12 mouse cellular contexts compared by ENCODE assay signal in genomic region chr11:78807341-78808108, GRCm38 (mm10). TPM values are rescaled to one million over a fixed set of nuclear protein-coding genes. Genes with fewer than 3 reads are reported as not detected.
DNase-seq lines count a peak whose midpoint lies in the region; ATAC-seq and TF ChIP-seq lines count a peak whose summit lies in the region.
"Had no signal": no experiment of that assay in that cellular context is flagged by ENCODE, and none has a peak within 500 bp of the region (broad histone marks: within the 10 kb centered on the region; RNA-seq: fewer than 3 reads in every experiment).

No protein-coding gene starts in this region.

- H3K4me1 ChIP-seq in lung, postnatal 0 days (ENCODE audit: insufficient read depth, low read depth, low read length), result no peaks in the 10 kb centered on the region

- no peaks in the 10 kb centered on the region for H3K9me3 ChIP-seq in lung, postnatal 0 days (ENCODE audit: low read length)
- H3K9me3 ChIP-seq: G1E had no signal

- no peak for TF ChIP-seq EP300 in lung, postnatal 0 days (IDR thresholded peaks at IDR 0.05)

- WGBS in lung, postnatal 0 days, result 48% methylated on average over 6 of the region's 6 CpGs

- H3K27ac ChIP-seq in lung, postnatal 0 days (ENCODE audit: low read length), result no peak overlapping the region

- H3K9ac ChIP-seq in lung, postnatal 0 days (replicated peaks; ENCODE audit: low read depth), result no peak overlapping the region

- no peak for ATAC-seq in lung, postnatal 0 days
- peak; percentile 62; the same call in 1 of the 2 replicates for ATAC-seq in monocyte, adult 5-6 weeks (replicated peaks; ENCODE audit: insufficient number of reproducible peaks, low FRiP score, low TSS enrichment, poor library complexity, severe bottlenecking)

- no peaks in the 10 kb centered on the region for H3K36me3 ChIP-seq in lung, postnatal 0 days (ENCODE audit: insufficient read depth, low read length)
- H3K36me3 ChIP-seq: G1E had no signal

- no peak for TF ChIP-seq CTCF in lung, postnatal 0 days (IDR thresholded peaks at IDR 0.05)
- no peak for TF ChIP-seq CTCF in brain, embryonic 14.5 days (IDR thresholded peaks at IDR 0.05; ENCODE audit: borderline replicate concordance, extremely low read depth, insufficient read depth, insufficient read length)

- no peak overlapping the region for H3K4me2 ChIP-seq in lung, postnatal 0 days (replicated peaks; ENCODE audit: low read depth, low read length)

- no peak for TF ChIP-seq POLR2A in brain, embryonic 14.5 days (IDR thresholded peaks at IDR 0.05; ENCODE audit: borderline replicate concordance, extremely low read depth, insufficient read depth, insufficient read length, poor library complexity, severe bottlenecking)

- H3K27me3 ChIP-seq in lung, postnatal 0 days (replicated peaks; ENCODE audit: insufficient read depth, low read length), result no peaks in the 10 kb centered on the region

- H3K4me3 ChIP-seq in lung, postnatal 0 days (ENCODE audit: low read depth, low read length), result no peak overlapping the region

- peak; percentile 35 for DNase-seq in embryo, embryonic 11 days
- DNase-seq in embryo, embryonic 9.5 days (ENCODE audit: extremely low spot score), result no peak
- DNase-seq in lung, postnatal 0 days (ENCODE audit: low spot score), result peak; percentile 15
- DNase-seq in lung, postnatal 14 days, result no peak
- peak; percentile 83 for DNase-seq in brain, embryonic 14.5 days (ENCODE audit: low read depth)
- DNase-seq in right cerebral cortex, postnatal 25 days, result no peak
- no peak for DNase-seq in ovary, postnatal 10 days (ENCODE audit: low spot score)
- DNase-seq: adrenal gland, adult 2 months; heart, postnatal 10 days; kidney, adult 2 months had no signal

RNA-seq across cellular contexts. Expression of gene Lyrm9, which starts 18.9 kb away (rescaled TPM):
- 5.7 and 9.3 TPM in 2 replicates for polyA plus RNA-seq in lung, postnatal 0 days (2015; fragmentation: Nextera tagmentation; extraction: Ambion mirVana)
- 18.8 and 22.8 TPM in 2 replicates for polyA plus RNA-seq in brain, embryonic 14.5 days (2012; rRNA removed)
- total RNA-seq in monocyte, adult 5-6 weeks (2017), result 11.8 to 34.1 TPM (median 16.2 TPM) in 3 replicates

RNA-seq across cellular contexts. Expression of gene Ccnq, which starts 56.0 kb away (rescaled TPM):
- polyA plus RNA-seq in lung, postnatal 0 days (2015; fragmentation: Nextera tagmentation; extraction: Ambion mirVana), result 27.4 and 31.5 TPM in 2 replicates
- polyA plus RNA-seq in brain, embryonic 14.5 days (2012; rRNA removed), result 31.7 and 52.6 TPM in 2 replicates
- 12.4 to 22.2 TPM (median 16.4 TPM) in 3 replicates for total RNA-seq in monocyte, adult 5-6 weeks (2017)

Comparison
In these comparisons a context has a peak if more than half of its experiments do, and no peak if none do; other contexts are left out.
1. DNase-seq: peak in embryo, embryonic 11 days (single experiment), lung, postnatal 0 days (single experiment) and brain, embryonic 14.5 days (single experiment); none in embryo, embryonic 9.5 days (single experiment), lung, postnatal 14 days (single experiment), right cerebral cortex, postnatal 25 days (single experiment) and ovary, postnatal 10 days (single experiment).